Mouse (Mus musculus) embryonic facial prominence, embryonic 14.5 days (tissue): ENCODE measurements around the gene Samd4. TPM values are rescaled to one million over a fixed set of nuclear protein-coding genes. Genes with fewer than 3 reads are reported as not detected.
"Not testable (repeated sequence)": the region's sequence is repeated elsewhere in the genome, so short reads cannot be mapped to it uniquely, and the experiment has no call there.

Experiments
- ATAC-seq: fragments of 200-750 bp; cut with Nextera tagmentation; 2 replicates; pipeline ENCODE4 v1.8.0; 2017; ENCODE audit warnings: low read depth, moderate number of reproducible peaks, moderate TSS enrichment
- DNase-seq: peaks from one replicate; pipeline ENCODE4 v3.0.0-alpha.2; 2015; ENCODE audit warnings: low spot score
- H3K27ac ChIP-seq: fragments of 300-500 bp; sonication (generic); replicated peaks from 2 replicates; pipeline ENCODE4 v1.5.1; 2014; ENCODE audit warnings: low read depth, mild to moderate bottlenecking, low read length, moderate library complexity
- H3K27me3 ChIP-seq: fragments of 300-500 bp; sonication (generic); replicated peaks from 2 replicates; pipeline ENCODE4 v1.6.1; 2014; ENCODE audit warnings: low read length; ENCODE audit not compliant: control insufficient read depth, insufficient read depth
- H3K36me3 ChIP-seq: fragments of 300-500 bp; sonication (generic); 2 replicates; pipeline ENCODE4 v1.6.1; 2014; ENCODE audit warnings: low read length, mixed read lengths; ENCODE audit not compliant: control insufficient read depth, insufficient read depth
- H3K4me1 ChIP-seq: fragments of 300-500 bp; sonication (generic); 2 replicates; pipeline ENCODE4 v1.6.1; 2014; ENCODE audit warnings: antibody characterized with exemption, low read length; ENCODE audit not compliant: control insufficient read depth, insufficient read depth
- H3K4me2 ChIP-seq: fragments of 300-500 bp; sonication (generic); 2 replicates; pipeline ENCODE4 v1.6.1; 2014; ENCODE audit warnings: low read depth, mild to moderate bottlenecking, low read length, moderate library complexity, mixed read lengths
- H3K4me3 ChIP-seq: fragments of 300-500 bp; sonication (generic); 2 replicates; pipeline ENCODE4 v1.5.1; 2014; ENCODE audit warnings: low read depth, mild to moderate bottlenecking, low read length
- H3K9ac ChIP-seq: fragments of 300-500 bp; sonication (generic); 2 replicates; pipeline ENCODE4 v1.6.1; 2014; ENCODE audit warnings: low read depth, mild to moderate bottlenecking, low read length, moderate library complexity, mixed read lengths
- H3K9me3 ChIP-seq: fragments of 300-500 bp; sonication (generic); 2 replicates; pipeline ENCODE4 v1.6.1; 2016; ENCODE audit warnings: low read length; ENCODE audit not compliant: control insufficient read depth
- WGBS: fragments of 180-500 bp; shearing (Covaris S2); extraction: QIAGEN DNeasy Blood & Tissue Kit; methylation state at CpG from one replicate; pipeline ENCODE4 v1.1.7; 2014; 5-methylcytosine and 5-hydroxymethylcytosine counted together
- polyA plus RNA-seq: library from polyadenylated mRNA; unstranded; fragments of >200 nt; fragmentation: Nextera tagmentation; extraction: Ambion mirVana; gene quantifications from 2 replicates; pipeline ENCODE4 v1.2.1, GENCODE M21; 2014

Samd4 gene
- polyA plus RNA-seq, 1 experiment from 2014 or later = 9.6 TPM

- Histone ChIP-seq H3K27ac (no peak overlapping the region), H3K4me2 (no peak overlapping the region), H3K4me1 (0 out of 2 replicates have a peak, but pooled peaks cover 3% of the 10 kb centered on the region), H3K4me3 (no peak overlapping the region), H3K27me3 (no peaks in the 10 kb centered on the region), H3K9ac (no peak overlapping the region), H3K9me3 (no peaks in the 10 kb centered on the region), H3K36me3 (peaks cover 23% of the 10 kb centered on the region; the same call in 1 of the 2 replicates)
- WGBS = 62% methylated on average over 16 of the region's 16 CpGs
- DNase-seq (peak; percentile 70), ATAC-seq (peak; percentile 31; the same call in 1 of the 2 replicates)
These were observed 210.7 kb downstream of the Samd4 start for GRCm38 (mm10) chr14:47093355-47093792.

GRCm38 (mm10) chr14:47095036-47095435, 212.4 kb downstream of the Samd4 start:
- Histone ChIP-seq H3K9me3 (no peaks in the 10 kb centered on the region), H3K36me3 (peaks cover 13% of the 10 kb centered on the region; the same call in 1 of the 2 replicates), H3K9ac (no peak overlapping the region), H3K4me3 (no peak overlapping the region), H3K4me1 (0 out of 2 replicates have a peak, but pooled peaks cover 3% of the 10 kb centered on the region), H3K27ac (no peak overlapping the region), H3K27me3 (no peaks in the 10 kb centered on the region), H3K4me2 (no peak overlapping the region)
- WGBS = 87% methylated on average over 3 of the region's 3 CpGs
- no peak for DNase-seq
- no peak for ATAC-seq

GRCm38 (mm10) chr14:47096357-47096756, 213.7 kb downstream of the Samd4 start:
- Histone ChIP-seq H3K27me3 (no peaks in the 10 kb centered on the region), H3K36me3 (peaks cover 6% of the 10 kb centered on the region; the same call in 1 of the 2 replicates), H3K4me2 (no peak overlapping the region), H3K9ac (no peak overlapping the region), H3K9me3 (no peaks in the 10 kb centered on the region), H3K27ac (no peak overlapping the region), H3K4me3 (no peak overlapping the region), H3K4me1 (0 out of 2 replicates have a peak, but pooled peaks cover 3% of the 10 kb centered on the region)
- WGBS = 68% methylated on average over 5 of the region's 5 CpGs
- ATAC-seq = no peak
- DNase-seq = no peak

- Histone ChIP-seq H3K36me3 (0 out of 2 replicates have a peak, but pooled peaks cover 4% of the 10 kb centered on the region), H3K27ac (peak overlapping the region; percentile 61), H3K27me3 (no peaks in the 10 kb centered on the region), H3K9me3 (no peaks in the 10 kb centered on the region), H3K4me2 (peak overlapping the region; percentile 36), H3K9ac (peak overlapping the region; percentile 27; the same call in 1 of the 2 replicates), H3K4me3 (no peak overlapping the region), H3K4me1 (peaks cover 12% of the 10 kb centered on the region)
- DNase-seq (peak; percentile 54), ATAC-seq (peak; percentile 56; the same call in 1 of the 2 replicates)
- WGBS = 26% methylated on average over 19 of the region's 19 CpGs
These were observed 221.9 kb downstream of the Samd4 start for GRCm38 (mm10) chr14:47104246-47105173.

- Histone ChIP-seq H3K9me3 (no peaks in the 10 kb centered on the region), H3K27ac (peak overlapping the region; percentile 61; the same call in 1 of the 2 replicates), H3K36me3 (0 out of 2 replicates have a peak, but pooled peaks cover 4% of the 10 kb centered on the region), H3K27me3 (no peaks in the 10 kb centered on the region), H3K9ac (no peak overlapping the region), H3K4me1 (peaks cover 12% of the 10 kb centered on the region), H3K4me3 (no peak overlapping the region), H3K4me2 (no peak overlapping the region)
- ATAC-seq (no peak), DNase-seq (no peak)
- 68% methylated on average over 3 of the region's 3 CpGs for WGBS
These were observed 222.5 kb downstream of the Samd4 start for GRCm38 (mm10) chr14:47105174-47105557.

- Histone ChIP-seq H3K27me3 (no peaks in the 10 kb centered on the region), H3K36me3 (0 out of 2 replicates have a peak, but pooled peaks cover 4% of the 10 kb centered on the region), H3K4me2 (no peak overlapping the region), H3K9me3 (no peaks in the 10 kb centered on the region), H3K9ac (no peak overlapping the region), H3K4me1 (peaks cover 12% of the 10 kb centered on the region), H3K27ac (no peak overlapping the region), H3K4me3 (no peak overlapping the region)
- ATAC-seq (no peak), DNase-seq (no peak)
- WGBS = 96% methylated on average over 3 of the region's 3 CpGs
These were observed 223.1 kb downstream of the Samd4 start for GRCm38 (mm10) chr14:47105755-47106154.

- 75% methylated on average over 3 of the region's 3 CpGs for WGBS
- DNase-seq (no peak), ATAC-seq (no peak)
- Histone ChIP-seq H3K4me1 (peaks cover 12% of the 10 kb centered on the region), H3K4me2 (no peak overlapping the region), H3K9me3 (no peaks in the 10 kb centered on the region), H3K9ac (no peak overlapping the region), H3K4me3 (no peak overlapping the region), H3K36me3 (0 out of 2 replicates have a peak, but pooled peaks cover 4% of the 10 kb centered on the region), H3K27ac (no peak overlapping the region), H3K27me3 (0 out of 2 replicates have a peak, but pooled peaks cover 3% of the 10 kb centered on the region)
These were observed 224.8 kb downstream of the Samd4 start for GRCm38 (mm10) chr14:47107461-47107860.

GRCm38 (mm10) chr14:47110391-47110790, 227.7 kb downstream of the Samd4 start:
- H3K9ac ChIP-seq, H3K27ac ChIP-seq, H3K4me3 ChIP-seq, H3K4me1 ChIP-seq, H3K9me3 ChIP-seq, H3K36me3 ChIP-seq, ATAC-seq, H3K4me2 ChIP-seq, DNase-seq, H3K27me3 ChIP-seq: not testable (repeated sequence)
- WGBS = 80% methylated on average over 5 of the region's 7 CpGs
